Mouse (Mus musculus) left cerebral cortex, postnatal 25 days (tissue): ENCODE measurements at regions not wholly inside any gene's neighbourhood (a gene's known extent, or its start where the extent isn't known, plus 50 kb on each side); places are given as distances from the start of the nearest gene placed in this dataset.
A peak's percentile ranks its signal among the peaks of the same experiment; 100 is the strongest.
"Not testable (repeated sequence)": the region's sequence is repeated elsewhere in the genome, so short reads cannot be mapped to it uniquely, and the experiment has no call there.

Experiments
- DNase-seq, 2 experiments: peaks; one replicate each; pipeline ENCODE4 v3.0.0; 2022; ENCODE audit warnings: low spot score in 2 of 2, mixed read lengths in 1 of 2
- intact Hi-C: fragments of 180-260 bp; cut with DNase I; formaldehyde crosslinking; loops from one replicate; pipeline ENCODE4 v1.15.1; 2025

- intact Hi-C loops: no loop called here
- DNase-seq: no peak
Observed at GRCm38 (mm10) chr14:61737504-61738040, 130.3 kb downstream of the Kcnrg start.

- DNase-seq: no peak
- intact Hi-C loops: no loop called here
Observed at GRCm38 (mm10) chr14:61739453-61739852, 132.2 kb downstream of the Kcnrg start.

- no peak for DNase-seq
- intact Hi-C loops: no loop called here
Observed at GRCm38 (mm10) chr14:61743855-61744408, 136.7 kb downstream of the Kcnrg start.

DNA sequence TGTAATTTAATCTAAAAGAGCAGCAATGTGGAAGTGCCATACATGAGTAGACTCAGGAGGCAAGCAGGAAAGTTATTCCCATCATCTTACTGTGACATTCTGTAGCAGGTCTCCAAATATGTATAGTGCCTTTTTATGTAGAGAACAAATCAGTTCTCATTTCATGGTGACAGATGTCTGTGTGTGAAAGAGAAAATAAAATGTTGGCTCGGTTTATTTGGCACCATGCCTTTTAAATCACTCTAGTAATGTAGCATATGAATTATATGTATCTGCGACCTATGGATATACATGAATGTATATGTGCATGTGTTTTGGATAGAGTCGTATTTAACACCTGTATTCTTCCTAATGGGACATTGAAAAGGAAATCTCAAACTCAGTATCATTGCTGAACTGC lies 146.2 kb downstream of the Kcnrg start:
- intact Hi-C loops: no loop called here
- no peak for DNase-seq

DNA sequence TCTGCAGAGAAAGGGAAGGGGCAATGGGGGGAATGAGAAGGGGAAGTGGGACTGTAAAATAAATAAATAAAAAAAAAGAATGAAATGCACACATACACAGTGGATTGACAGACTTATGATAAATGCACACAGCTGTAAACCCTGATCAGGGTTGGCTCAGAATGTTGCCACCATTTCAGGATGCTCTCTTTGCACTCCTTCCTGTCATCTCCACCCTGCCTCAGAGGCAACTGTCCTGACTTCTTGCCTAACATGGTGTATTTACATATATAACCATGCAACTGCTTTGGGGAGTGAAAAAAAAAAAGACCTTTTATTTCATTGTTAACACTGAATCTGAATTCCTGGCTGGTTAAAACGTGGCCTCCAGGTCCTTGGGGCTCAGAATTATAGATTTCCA lies 149.4 kb downstream of the Kcnrg start:
- intact Hi-C loops: loop anchor here (2.0 to 5.0 kb wide), 2 partner anchors 74 to 206 kb away; no protein-coding TSS in a partner anchor
- peak in 1 of 2 experiments; percentile 6 for DNase-seq

GRCm38 (mm10) chr14:61757086-61757822 lies 150.0 kb downstream of the Kcnrg start:
- intact Hi-C loops: loop anchor here (2.0 to 5.0 kb wide), 2 partner anchors 74 to 205 kb away; no protein-coding TSS in a partner anchor
- DNase-seq: peak; percentile 60 to 87

DNA sequence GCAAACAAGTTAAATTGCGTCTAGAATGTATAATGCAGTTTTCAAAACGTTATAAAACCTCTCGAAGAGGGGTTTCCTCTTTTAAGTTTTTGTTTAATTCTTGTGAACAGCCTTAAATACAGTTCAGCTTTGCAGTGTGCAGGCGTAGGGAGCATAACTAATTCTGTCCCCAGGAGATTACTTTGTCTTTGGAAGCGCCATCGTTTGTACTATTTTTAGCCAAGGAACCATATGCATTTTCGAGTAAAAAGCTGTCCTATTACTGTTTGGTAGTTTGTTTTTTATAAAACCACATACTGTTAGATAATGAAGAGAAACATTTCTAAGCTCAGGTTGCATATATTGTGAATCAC lies 150.5 kb downstream of the Kcnrg start:
- intact Hi-C loops: loop anchor here (2.0 to 5.0 kb wide), 2 partner anchors 75 to 205 kb away; no protein-coding TSS in a partner anchor
- DNase-seq: no peak

- no peak for DNase-seq
- intact Hi-C loops: loop anchor here (5.0 kb wide), 1 partner anchor 204 kb away; no protein-coding TSS in a partner anchor
Observed at GRCm38 (mm10) chr14:61758586-61758985, 151.3 kb downstream of the Kcnrg start.

DNA sequence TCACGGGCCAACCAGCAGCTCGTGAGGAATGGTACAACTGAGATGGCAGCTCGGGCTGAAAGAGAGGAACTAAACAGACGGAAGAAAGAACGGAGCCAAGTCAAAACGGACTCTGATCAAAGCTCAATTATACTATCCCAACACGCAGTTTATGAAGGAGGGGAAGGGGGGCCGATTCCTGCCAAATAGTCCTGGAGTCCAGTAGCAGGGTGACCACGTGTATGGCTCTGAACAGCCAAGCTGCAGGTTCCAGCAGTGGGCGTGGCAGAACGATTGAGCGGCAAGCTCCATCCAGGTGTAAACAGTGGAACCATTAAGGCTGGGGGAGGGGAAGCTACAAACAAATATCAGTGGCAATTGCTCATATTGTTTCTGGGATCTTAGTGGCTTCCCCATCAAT lies 152.9 kb downstream of the Kcnrg start:
- DNase-seq, intact Hi-C loops: not testable (repeated sequence)

DNA sequence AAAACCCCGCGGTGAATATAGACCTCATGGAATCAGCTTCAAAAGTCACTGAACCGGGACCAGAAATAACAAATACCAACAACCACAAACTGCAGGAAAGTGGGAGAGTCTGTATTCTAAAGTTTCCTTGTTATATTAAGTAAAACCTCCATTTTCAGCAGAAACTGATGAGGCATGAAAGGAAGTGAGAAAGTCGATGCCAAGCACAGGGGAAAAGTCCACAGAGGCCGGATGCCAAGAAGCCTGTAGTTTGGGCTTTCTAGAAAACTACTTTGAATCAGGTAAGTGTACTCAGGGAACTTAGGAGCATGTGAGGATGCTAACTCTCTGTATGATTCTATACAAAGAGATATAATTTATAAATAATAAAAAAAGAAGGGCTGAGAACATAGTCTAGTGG lies 154.8 kb downstream of the Kcnrg start:
- no peak for DNase-seq
- intact Hi-C loops: no loop called here

- intact Hi-C loops: no loop called here
- peak in 1 of 2 experiments; percentile 54 for DNase-seq
Observed at GRCm38 (mm10) chr14:61769881-61770280, 162.6 kb downstream of the Kcnrg start.

DNA sequence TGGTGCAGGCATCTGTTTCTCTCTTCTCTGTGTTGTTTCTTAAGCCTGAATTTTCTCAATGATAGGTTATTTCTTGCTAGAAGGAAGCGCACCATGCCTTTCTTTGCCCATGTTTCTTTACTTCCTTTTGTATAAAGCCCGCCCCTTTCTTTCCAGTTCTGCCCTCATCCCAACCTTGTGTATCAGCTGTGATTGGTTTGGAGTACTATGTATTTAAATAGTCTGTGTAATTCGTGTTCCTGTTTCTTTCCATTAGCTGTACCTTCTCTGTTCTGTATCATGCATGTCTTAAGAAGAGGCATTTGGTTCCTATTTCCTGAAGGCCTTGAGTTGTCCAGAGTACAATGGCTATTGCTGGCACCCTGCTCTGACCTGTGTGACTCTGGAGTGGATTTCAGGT lies 166.9 kb downstream of the Kcnrg start:
- intact Hi-C loops: no loop called here
- DNase-seq: no peak

GRCm38 (mm10) chr14:61778618-61779017 lies 171.4 kb downstream of the Kcnrg start:
- DNase-seq: no peak
- intact Hi-C loops: no loop called here

GRCm38 (mm10) chr14:61783206-61783605 lies 175.9 kb downstream of the Kcnrg start:
- intact Hi-C loops: no loop called here
- no peak for DNase-seq

GRCm38 (mm10) chr14:61784609-61785008 lies 177.4 kb downstream of the Kcnrg start:
- no peak for DNase-seq
- intact Hi-C loops: no loop called here

DNA sequence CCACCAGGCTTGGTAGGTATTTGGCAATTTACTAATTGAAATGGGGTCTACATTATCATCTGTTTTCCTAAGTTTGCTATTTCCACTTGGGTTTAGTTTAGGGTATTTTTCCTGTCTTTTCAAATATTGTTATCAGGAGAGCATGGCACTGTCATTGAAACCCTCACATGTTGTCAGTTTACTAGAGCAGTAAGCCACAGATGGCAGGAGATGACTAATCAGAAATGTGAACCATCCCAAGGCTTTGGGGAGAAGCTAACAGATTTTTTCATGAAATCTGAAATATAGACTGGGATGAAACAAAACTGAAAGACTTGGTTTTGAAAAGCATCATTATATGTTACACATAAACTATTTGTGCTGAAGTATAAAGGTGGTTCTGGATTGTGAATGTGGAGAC lies 178.8 kb downstream of the Kcnrg start:
- DNase-seq: peak in 1 of 2 experiments; percentile 20
- intact Hi-C loops: no loop called here

DNA sequence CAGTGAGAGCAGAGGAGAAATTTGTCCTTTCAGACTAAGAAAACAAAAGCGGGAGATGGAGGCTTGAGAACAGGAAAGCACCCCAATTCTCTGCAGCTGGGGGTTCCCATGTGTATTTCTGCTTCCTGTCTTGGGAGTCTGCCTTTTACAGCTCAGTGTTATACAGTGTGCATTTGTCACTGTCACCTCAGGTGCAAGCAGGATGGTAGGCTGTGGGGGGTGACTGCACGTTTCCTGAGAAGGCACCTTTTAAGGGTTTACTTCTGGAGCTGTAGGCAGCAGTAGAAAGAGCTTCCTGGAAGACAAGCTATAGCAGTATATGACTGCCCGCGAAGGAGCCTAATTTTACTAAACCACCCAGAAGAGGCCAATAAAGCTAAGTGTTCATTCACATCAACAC lies 180.5 kb downstream of the Kcnrg start:
- intact Hi-C loops: no loop called here
- no peak for DNase-seq

DNA sequence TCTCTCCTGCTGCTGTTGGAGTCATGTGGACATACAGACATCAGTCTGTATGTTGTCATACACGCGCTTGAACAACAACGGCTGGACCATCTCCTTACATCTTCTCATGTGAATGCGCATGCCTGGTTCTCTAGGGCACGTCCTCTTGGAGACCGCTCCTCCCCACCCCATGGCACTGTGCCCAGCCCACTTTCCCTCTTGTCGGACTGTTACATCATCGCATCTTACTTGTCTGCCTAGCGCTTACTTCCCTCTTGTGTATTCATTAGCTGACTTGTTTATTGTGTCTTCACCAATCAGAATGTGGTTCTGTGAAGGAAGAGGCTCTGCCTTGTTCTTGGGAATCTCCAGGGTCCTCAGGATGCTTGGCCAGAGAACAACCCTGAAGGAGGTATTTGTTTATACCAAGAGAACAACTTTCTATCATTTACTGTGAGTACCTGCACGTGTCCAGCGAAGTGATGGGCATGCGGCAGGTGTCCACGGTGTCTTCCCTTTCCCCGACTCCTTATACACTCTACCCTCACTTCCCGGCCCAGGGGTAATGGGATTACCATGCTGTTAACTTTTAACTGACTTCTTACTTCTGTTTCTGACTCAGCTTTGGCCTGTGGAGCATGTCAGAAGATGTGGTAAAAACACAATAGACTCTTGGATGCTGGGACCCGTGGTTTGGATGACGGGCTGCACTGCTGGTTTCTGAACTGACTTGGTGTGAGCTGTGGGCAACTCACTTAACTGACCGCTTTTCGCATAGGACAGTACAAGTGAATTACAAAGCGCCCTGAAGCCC lies 181.9 kb downstream of the Kcnrg start:
- intact Hi-C loops: no loop called here
- DNase-seq: peak; percentile 35 to 54

- no peak for DNase-seq
- intact Hi-C loops: no loop called here
Observed at GRCm38 (mm10) chr14:61795976-61796645, 188.9 kb downstream of the Kcnrg start.

DNA sequence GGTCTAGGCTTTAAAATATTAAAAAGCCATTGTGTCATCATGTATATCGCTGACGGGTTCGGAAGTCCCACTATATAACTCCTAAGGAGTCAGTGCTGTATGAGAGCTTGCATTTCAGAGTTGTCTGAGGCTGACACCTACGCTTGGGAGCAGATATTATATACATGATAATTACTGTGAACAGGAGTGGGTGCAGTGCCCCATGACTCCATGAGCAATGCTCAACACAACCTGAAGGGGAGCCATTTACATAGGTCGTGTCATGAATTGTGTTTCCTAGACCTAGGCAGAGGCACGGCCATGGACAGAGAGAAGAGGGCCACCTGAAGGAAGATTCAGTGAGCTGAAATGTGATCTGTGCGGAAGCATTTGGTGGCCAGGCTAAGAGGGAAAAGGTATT lies 189.4 kb downstream of the Kcnrg start:
- intact Hi-C loops: no loop called here
- DNase-seq: no peak
